Mouse (Mus musculus): Measurements from ENCODE around the gene Mta1.

Mta1 gene

GRCm38 (mm10) chr12:113134502-113134901, 36.4 kb downstream of the Mta1 start:
- DNase-seq: no peak

DNA sequence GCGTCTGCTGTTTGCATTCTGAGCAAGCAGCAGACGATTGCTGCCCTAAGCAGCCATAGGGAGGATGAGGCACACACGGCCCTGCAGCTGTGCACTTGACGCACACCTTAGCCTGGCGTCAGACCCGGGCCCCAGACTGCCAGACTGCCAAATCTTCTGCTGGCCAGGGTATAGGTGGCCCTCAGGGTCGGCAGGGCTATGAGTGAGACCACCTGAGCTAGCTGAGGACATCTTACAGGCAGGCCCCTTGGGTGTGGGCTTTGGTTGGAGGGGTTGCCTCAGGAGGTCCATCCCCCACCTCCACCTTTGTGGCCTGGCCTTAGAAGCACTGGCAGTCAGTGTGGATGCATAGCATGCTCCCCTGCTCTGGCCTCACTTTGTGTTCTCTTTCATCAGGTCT, 37.3 kb downstream of the Mta1 start:
- no peak for DNase-seq

DNA sequence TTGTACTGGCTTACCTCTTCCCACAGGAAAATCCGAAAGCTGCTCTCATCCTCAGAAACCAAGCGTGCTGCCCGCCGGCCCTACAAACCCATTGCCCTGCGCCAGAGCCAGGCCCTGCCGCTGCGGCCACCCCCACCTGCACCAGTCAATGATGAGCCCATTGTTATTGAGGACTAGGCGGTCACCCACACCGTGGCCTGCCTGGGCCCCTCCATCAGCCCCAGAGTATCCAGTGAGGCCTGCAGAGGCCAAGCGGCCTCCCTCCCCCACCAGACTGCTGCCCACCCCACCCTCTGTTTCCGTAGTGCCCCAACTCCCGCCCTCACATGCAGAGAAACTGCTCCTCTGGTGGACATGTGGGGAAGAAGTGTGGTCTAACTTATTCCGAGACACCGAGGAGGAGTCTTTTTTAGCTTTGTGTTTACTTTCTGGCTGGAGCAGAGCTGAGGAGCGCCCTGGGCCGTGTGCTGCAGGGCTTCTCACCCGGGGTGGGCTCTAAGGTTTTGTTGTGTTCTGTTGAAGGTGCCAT, 38.5 kb downstream of the Mta1 start:
- no peak for DNase-seq

- no peak for DNase-seq
Observed at GRCm38 (mm10) chr12:113137260-113138213, 39.5 kb downstream of the Mta1 start.

DNA sequence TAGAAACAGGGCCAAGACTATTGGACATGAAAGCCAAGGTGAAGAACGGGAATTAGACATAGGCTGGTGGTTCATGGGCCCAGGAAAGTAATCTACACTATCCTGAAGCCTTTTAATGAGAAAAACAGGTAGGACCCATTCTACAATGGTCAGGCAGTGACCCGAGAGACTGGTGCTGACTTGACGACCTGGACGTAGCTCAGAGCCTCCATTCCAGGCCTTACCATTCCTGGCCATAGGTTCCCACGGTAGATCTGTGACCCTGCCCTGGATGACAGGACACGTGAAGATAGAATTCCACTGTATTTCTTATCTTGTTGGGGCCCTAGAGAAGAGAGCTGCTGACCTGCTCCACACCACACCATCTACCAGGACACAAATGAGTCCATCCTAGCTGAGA, 40.2 kb downstream of the Mta1 start:
- DNase-seq: no peak

GRCm38 (mm10) chr12:113138901-113139864, 41.1 kb downstream of the Mta1 start:
- peak in 1 of 2 experiments; percentile 52 for DNase-seq

DNA sequence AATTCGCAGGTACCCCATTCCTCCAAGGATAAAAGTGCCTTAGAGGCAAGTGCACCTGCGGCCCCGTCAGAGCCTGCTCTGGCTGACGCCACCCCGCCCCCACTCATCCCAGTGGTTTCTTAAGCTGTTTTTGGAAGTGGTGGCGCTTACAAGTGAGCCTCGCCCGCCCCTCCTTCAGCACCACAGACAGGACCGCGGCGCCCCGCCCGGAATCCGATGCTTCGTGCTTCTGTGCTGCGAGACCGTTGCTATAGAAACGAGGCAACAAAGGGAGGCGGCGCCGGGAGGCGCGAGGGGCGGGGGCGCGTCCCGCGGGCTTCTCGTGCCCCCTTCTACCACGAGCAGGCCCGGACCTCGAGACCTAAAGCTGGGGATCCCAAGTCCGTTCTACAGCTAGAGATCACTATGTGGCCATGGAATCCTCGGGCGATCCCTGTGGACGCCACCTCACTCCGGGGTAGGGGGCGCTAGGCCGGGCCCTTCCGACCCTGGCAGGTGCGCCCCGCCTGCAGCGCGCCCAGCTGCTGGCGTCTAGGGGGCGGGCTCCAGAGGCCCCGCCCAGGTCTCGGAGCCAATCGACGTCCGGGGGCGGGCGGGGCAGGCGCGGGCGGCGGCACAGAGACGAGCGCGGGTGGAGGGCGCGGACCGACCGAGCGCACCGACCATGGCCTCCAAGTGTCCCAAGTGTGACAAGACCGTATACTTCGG, 42.0 kb downstream of the Mta1 start, which contains the start of gene Crip2:
Gene Crip2, plus strand, starts transcription at position 329 of the 708 bp plus-strand sequence.
- DNase-seq: peak; percentile 68 to 76

- peak; percentile 32 to 44 for DNase-seq
Observed at GRCm38 (mm10) chr12:113140616-113141411, 42.7 kb downstream of the Mta1 start.

- DNase-seq: peak; percentile 56 to 63
Observed at GRCm38 (mm10) chr12:113141531-113141973, 43.5 kb downstream of the Mta1 start.

DNA sequence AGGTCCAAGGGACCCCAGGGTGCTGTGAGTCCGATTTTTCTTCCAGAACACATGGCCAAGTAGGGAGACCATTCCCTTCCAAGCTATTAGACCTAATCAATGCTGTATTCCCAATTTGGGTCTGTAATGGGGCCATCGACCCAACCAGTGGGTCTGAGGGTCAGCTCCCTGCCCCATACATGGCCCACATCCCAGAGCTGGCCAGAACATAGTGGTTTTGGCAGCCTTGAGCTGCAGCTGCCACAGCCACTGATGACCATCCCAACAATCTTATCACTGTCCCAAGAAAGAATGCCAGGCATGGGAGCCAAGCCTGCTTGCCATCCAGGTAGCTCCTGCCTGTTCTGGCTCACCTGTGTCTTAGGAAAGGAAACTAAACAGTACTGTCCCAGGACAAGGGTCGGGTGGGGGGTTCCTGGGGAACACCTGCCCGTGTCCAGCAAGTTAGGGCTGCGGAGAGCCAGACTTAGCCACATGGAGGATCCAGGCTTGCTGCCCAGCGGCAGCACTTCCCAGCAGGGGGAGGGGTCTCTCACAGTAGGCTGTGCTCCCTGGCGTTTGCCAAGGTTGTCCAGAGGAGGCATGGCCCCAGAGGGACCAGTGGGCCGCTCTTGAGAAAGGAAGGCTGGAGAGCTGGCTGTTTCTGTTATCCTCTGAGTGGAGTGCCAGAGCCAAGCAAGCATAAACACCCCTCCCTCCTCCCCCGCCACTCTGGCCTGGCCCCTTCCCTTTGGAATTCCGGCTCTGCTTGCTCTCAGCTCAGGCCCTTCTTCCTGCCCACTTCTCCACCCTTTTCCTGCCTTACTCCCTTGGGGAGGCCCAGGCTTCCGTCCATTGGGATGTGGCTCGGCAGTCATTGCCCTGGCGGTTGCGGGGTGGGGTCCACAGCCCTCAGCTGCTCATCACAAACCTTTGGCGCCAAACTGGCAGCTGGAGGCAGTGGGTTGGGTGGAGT, 44.2 kb downstream of the Mta1 start:
- DNase-seq: peak; percentile 52 to 53

DNA sequence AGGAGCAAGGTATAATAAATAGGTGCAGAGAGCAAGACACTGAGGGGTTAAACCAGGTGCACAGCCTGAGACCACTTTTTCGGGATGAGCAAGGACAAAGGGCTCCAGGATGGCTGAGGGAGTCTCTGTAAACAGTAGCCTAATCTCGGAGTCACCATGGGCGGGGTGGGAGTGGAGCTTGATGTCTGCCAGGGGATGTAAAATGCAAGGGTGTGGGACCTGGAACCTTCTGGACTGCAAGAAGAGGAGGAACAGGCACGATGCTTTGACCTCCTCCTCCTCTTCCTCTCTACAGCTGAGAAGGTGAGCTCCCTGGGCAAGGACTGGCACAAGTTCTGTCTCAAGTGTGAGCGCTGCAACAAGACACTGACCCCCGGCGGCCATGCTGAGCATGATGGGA, 45.1 kb downstream of the Mta1 start:
- DNase-seq: no peak

DNA sequence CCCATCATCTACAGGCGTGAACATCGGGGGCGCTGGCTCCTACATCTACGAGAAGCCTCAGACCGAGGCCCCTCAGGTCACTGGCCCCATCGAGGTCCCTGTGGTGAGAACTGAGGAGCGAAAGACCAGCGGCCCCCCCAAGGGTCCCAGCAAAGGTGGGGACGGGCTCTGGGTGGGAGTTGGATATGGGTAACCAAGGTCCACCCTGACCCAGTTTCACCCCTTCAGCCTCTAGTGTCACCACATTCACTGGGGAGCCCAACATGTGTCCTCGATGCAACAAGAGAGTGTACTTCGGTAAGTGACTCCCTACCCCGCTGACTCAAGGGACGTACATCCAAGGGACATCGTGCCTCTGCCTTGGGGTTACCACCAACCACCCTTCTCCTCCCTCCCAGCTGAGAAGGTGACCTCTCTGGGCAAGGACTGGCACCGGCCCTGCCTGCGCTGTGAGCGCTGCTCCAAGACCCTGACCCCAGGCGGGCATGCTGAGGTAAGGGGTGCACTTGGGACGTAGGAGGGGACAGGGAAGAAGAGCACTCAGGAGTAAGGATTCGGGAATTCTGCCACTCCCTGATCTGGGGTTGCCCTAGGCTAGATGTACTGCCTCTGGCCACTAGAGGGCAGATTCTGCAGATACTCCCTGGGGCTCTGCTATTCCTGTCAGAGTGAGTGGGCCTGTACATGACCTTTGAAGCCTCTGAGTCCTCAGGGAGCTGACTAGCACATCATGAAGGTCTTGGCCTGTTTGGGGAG, 46.1 kb downstream of the Mta1 start:
- DNase-seq: peak; percentile 40 to 47

GRCm38 (mm10) chr12:113144886-113145285, 46.8 kb downstream of the Mta1 start:
- no peak for DNase-seq

GRCm38 (mm10) chr12:113145591-113145990, 47.5 kb downstream of the Mta1 start:
- DNase-seq: no peak

DNA sequence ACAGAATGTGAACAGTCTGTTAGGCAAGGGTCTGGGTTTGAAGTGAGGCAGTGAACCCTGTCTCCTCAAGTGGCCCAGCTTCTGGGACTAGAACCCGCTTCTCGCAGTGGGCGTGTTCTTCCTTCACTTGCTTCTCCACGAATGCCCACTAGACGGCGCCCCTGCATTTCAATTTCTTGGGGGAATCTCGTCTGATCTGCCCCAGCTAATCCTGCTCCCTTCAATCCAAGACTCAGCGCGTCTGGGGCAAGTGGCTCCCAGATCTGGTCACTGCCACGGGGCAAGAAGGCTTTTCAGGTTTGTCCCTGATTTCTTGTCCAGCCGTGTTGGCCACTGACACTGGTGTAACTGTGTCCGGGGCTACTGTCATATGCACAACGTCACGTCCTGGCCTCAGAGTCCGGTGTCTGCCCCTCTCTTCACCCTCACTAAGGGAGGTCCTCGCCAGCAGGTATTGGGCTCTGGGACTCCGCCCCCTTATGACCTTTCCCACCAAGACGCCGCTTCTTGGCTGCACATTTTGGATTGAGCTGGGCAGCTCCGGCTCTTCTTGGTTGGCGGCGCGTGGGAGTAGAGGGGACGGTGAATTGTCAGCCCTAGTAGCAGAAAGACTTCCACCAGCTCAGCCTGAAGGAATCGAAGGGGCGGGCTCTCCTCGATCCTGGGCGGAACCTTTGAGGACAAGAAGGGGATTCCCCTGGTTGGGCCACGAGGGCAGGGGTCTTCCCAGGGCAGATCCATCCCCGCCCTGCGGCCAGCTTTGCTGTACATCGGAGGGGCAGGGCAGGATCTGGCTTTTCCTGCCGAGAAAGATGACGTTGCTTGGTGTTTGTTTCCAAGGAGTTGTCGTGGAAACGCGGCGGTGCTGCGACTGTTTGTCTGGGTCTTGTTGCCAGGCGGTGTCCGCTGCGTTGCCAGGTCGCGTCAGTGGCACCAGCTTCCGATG, 48.3 kb downstream of the Mta1 start, which contains the start of gene Crip1:
Gene Crip1, plus strand, starts transcription at position 205 of the 946 bp plus-strand sequence.
- DNase-seq: peak; percentile 84 to 92

DNA sequence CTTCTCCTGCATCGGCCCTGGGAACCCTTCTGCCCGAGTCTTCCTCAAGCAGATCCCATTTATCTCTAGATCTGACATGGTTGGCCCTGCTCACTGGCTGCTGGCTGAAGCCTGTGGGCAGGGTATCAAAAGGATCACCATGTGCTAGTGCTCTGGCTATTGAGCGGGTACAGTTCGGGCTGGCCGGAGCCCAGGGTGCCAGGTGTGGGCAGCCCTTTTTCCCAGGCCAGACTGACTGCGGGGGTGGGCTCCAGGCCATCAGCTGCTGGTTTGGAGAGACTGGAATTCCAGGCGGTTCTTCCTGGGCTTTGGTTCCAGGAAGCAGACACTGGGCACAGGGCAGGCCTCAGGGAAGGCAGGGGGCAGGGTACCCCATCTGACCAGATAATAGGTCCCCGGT, 49.4 kb downstream of the Mta1 start:
- DNase-seq: peak; percentile 83 to 85

DNA sequence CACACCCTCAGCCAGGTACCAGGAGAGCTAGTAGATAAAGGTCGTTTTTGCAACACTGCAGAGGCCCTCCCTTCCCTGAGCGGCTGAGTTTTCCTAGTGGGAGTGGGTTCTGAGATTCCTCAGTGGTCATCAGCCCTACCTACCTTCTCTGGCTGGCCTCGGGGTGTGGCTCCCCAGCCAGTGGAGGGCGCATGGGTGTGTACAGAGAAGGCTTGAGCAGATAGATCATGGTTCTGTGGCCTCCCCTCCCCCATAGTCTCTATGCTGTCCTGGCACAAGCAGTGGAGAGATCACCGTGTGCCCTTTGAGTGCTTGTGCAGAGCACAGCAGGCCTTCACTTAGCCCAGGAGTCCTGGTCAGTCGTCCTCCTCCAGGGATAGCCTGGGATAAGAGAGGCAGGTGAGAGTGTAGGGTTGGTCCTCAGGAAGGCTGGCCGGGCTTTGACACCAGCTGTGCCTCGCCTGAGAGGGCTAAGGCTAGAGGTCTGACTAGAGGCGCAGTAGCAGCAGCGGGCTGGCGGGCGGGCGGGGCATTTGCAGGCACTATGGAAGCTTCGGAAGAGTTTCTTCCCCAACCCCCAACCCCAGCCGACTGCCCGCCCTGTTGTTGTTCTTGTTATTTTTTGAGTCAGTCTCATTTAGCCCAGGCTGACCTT, 50.4 kb downstream of the Mta1 start:
- DNase-seq: peak in 1 of 2 experiments; percentile 53
